In the genomic region with DNA sequence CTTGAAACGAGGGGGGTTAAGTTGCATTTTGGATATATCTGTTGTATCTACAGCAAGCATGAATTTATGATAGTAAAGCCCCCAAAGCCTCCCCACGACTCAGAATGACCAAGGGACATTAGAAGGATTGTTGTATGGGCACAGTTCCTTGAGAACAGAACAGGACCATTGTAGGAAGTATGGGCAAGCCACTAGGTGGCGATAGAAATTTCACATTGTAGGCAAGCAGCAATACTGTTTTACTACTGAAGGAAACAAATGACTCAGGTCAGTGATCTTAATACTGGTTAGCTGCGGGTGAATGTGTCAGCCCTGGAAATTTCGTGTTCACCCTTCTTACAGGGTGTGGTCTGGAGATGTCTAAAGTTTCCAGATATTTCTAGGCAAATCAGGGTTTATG, we compare ENCODE assay signal across 10 mouse cellular contexts. TPM values are rescaled to one million over a fixed set of nuclear protein-coding genes. Genes with fewer than 3 reads are reported as not detected.
DNase-seq lines count a peak whose midpoint lies in the region; ATAC-seq and TF ChIP-seq lines count a peak whose summit lies in the region.
"Had no signal": no experiment of that assay in that cellular context is flagged by ENCODE, and none has a peak within 500 bp of the region (broad histone marks: within the 10 kb centered on the region; RNA-seq: fewer than 3 reads in every experiment).

No protein-coding gene starts in this region.

- H3K9ac ChIP-seq in liver, embryonic 14.5 days (replicated peaks): no peak overlapping the region
- no peak overlapping the region for H3K9ac ChIP-seq in liver, embryonic 11.5 days (ENCODE audit: low read depth, low read length)
- no peak overlapping the region for H3K9ac ChIP-seq in kidney, embryonic 15.5 days
- H3K9ac ChIP-seq in midbrain, embryonic 15.5 days: no peak overlapping the region
- H3K9ac ChIP-seq: liver, embryonic 13.5 days had no signal

- H3K27ac ChIP-seq in liver, embryonic 14.5 days: no peak overlapping the region
- no peak overlapping the region for H3K27ac ChIP-seq in liver, embryonic 11.5 days (ENCODE audit: low read depth, low read length)
- H3K27ac ChIP-seq in cortical plate, adult 2 months (ENCODE audit: insufficient read depth, low read length): no peak overlapping the region
- H3K27ac ChIP-seq in kidney, embryonic 15.5 days: no peak overlapping the region
- no peak overlapping the region for H3K27ac ChIP-seq in midbrain, embryonic 15.5 days
- H3K27ac ChIP-seq: liver, embryonic 13.5 days had no signal

- WGBS in liver, embryonic 14.5 days (ENCODE audit: insufficient replicate concordance): 21% methylated on average over 5 of the region's 5 CpGs
- 31% methylated on average over 5 of the region's 5 CpGs for WGBS in liver, embryonic 11.5 days
- 34% methylated on average over 5 of the region's 5 CpGs for WGBS in kidney, embryonic 15.5 days
- 43% methylated on average over 5 of the region's 5 CpGs for WGBS in midbrain, embryonic 15.5 days

- H3K27me3 ChIP-seq in liver, embryonic 14.5 days (ENCODE audit: control insufficient read depth, insufficient read depth, low read length): no peaks in the 10 kb centered on the region
- no peaks in the 10 kb centered on the region for H3K27me3 ChIP-seq in liver, embryonic 11.5 days (replicated peaks; ENCODE audit: control insufficient read depth, insufficient read depth, low read length)
- no peaks in the 10 kb centered on the region for H3K27me3 ChIP-seq in kidney, embryonic 15.5 days
- no peaks in the 10 kb centered on the region for H3K27me3 ChIP-seq in midbrain, embryonic 15.5 days (replicated peaks)
- H3K27me3 ChIP-seq: liver, embryonic 13.5 days had no signal

- no peak overlapping the region for H3K4me3 ChIP-seq in liver, embryonic 14.5 days (ENCODE audit: insufficient read depth in 1 of 2, low read depth in 2 of 2, low read length in 2 of 2)
- no peak overlapping the region for H3K4me3 ChIP-seq in liver, embryonic 11.5 days (ENCODE audit: low read depth, low read length)
- no peak overlapping the region for H3K4me3 ChIP-seq in cortical plate, adult 2 months (ENCODE audit: insufficient read depth, low read length)
- no peak overlapping the region for H3K4me3 ChIP-seq in kidney, embryonic 15.5 days (replicated peaks)
- H3K4me3 ChIP-seq in midbrain, embryonic 15.5 days: no peak overlapping the region
- H3K4me3 ChIP-seq: liver, embryonic 13.5 days had no signal

- no peaks in the 10 kb centered on the region for H3K36me3 ChIP-seq in liver, embryonic 14.5 days (replicated peaks; ENCODE audit: control insufficient read depth, insufficient read depth, low read depth)
- H3K36me3 ChIP-seq in liver, embryonic 11.5 days (ENCODE audit: control insufficient read depth, insufficient read depth, low read length): no peaks in the 10 kb centered on the region
- H3K36me3 ChIP-seq in kidney, embryonic 15.5 days: no peaks in the 10 kb centered on the region
- no peaks in the 10 kb centered on the region for H3K36me3 ChIP-seq in midbrain, embryonic 15.5 days (replicated peaks)
- H3K36me3 ChIP-seq: liver, embryonic 13.5 days had no signal

- TF ChIP-seq POLR2A in cortical plate, adult 2 months (IDR thresholded peaks at IDR 0.05; ENCODE audit: extremely low read depth, insufficient read depth, low read length): no peak

- no peaks in the 10 kb centered on the region for H3K4me1 ChIP-seq in liver, embryonic 14.5 days (replicated peaks; ENCODE audit: control insufficient read depth in 2 of 2, insufficient read depth in 2 of 2, low read length in 1 of 2)
- H3K4me1 ChIP-seq in liver, embryonic 11.5 days (replicated peaks; ENCODE audit: control insufficient read depth, insufficient read depth, low read length): no peaks in the 10 kb centered on the region
- H3K4me1 ChIP-seq in cortical plate, adult 2 months (ENCODE audit: control insufficient read depth, insufficient read depth, low read length): no peaks in the 10 kb centered on the region
- H3K4me1 ChIP-seq in kidney, embryonic 15.5 days: no peaks in the 10 kb centered on the region
- no peaks in the 10 kb centered on the region for H3K4me1 ChIP-seq in midbrain, embryonic 15.5 days
- H3K4me1 ChIP-seq: liver, embryonic 13.5 days had no signal

- peak; percentile 45; the same call in 1 of the 2 replicates for ATAC-seq in cerebellum, adult (ENCODE audit: insufficient number of reproducible peaks, low FRiP score, low TSS enrichment)
- ATAC-seq in liver, embryonic 14.5 days (ENCODE audit: insufficient read depth): no peak
- no peak for ATAC-seq in liver, embryonic 11.5 days (replicated peaks; ENCODE audit: low FRiP score)
- 0 out of 2 replicates have a peak, but pooled peaks have one; percentile 49 for ATAC-seq in kidney, embryonic 15.5 days (replicated peaks; ENCODE audit: low FRiP score)
- ATAC-seq in midbrain, embryonic 15.5 days (replicated peaks): 0 out of 2 replicates have a peak, but pooled peaks have one; percentile 50

- H3K9me3 ChIP-seq in liver, embryonic 14.5 days (ENCODE audit: control insufficient read depth, low read length): no peaks in the 10 kb centered on the region
- no peaks in the 10 kb centered on the region for H3K9me3 ChIP-seq in liver, embryonic 11.5 days (ENCODE audit: control insufficient read depth, low read length)
- H3K9me3 ChIP-seq in kidney, embryonic 15.5 days (replicated peaks): 0 out of 2 replicates have a peak, but pooled peaks cover 2% of the 10 kb centered on the region
- H3K9me3 ChIP-seq in midbrain, embryonic 15.5 days: no peaks in the 10 kb centered on the region
- H3K9me3 ChIP-seq: liver, embryonic 13.5 days had no signal

- peak; percentile 45 for TF ChIP-seq CTCF in liver, embryonic 14.5 days (IDR thresholded peaks at IDR 0.05; ENCODE audit: low read depth)
- peak; percentile 32; the same call in 1 of the 2 replicates for TF ChIP-seq CTCF in cortical plate, adult 2 months (IDR thresholded peaks at IDR 0.05; ENCODE audit: extremely low read depth, insufficient read depth, low read length)

- no peak for DNase-seq in cerebellum, adult 11-12 months
- no peak for DNase-seq in liver, embryonic 14.5 days (ENCODE audit: low read depth in 3 of 3, low spot score in 3 of 3)
- DNase-seq in liver, embryonic 11.5 days (ENCODE audit: low spot score): no peak
- DNase-seq in urinary bladder, adult 2 months (ENCODE audit: low spot score): no peak
- DNase-seq: liver, embryonic 13.5 days had no signal

- TF ChIP-seq EP300 in liver, embryonic 14.5 days (IDR thresholded peaks at IDR 0.05; ENCODE audit: low read depth): no peak

- H3K4me2 ChIP-seq in liver, embryonic 14.5 days (ENCODE audit: low read depth): no peak overlapping the region
- H3K4me2 ChIP-seq in liver, embryonic 11.5 days: no peak overlapping the region
- no peak overlapping the region for H3K4me2 ChIP-seq in kidney, embryonic 15.5 days
- H3K4me2 ChIP-seq in midbrain, embryonic 15.5 days: no peak overlapping the region
- H3K4me2 ChIP-seq: liver, embryonic 13.5 days had no signal

RNA-seq across cellular contexts. Expression of gene Akr1c18, which starts 21.4 kb away (rescaled TPM):
- polyA plus RNA-seq in liver, embryonic 14.5 days (2012; rRNA removed): 0.12 and 0.18 TPM in 2 replicates
- polyA plus RNA-seq in liver, embryonic 14.5 days (2014; fragmentation: Nextera tagmentation; extraction: Ambion mirVana): 0.90 and 1.2 TPM in 2 replicates
- polyA plus RNA-seq in liver, embryonic 11.5 days (2014; fragmentation: Nextera tagmentation; extraction: Ambion mirVana): 0.39 and 0.47 TPM in 2 replicates
- 1.8 and 2.0 TPM in 2 replicates for polyA plus RNA-seq in cortical plate, adult 2 months (2012; rRNA removed)
- polyA plus RNA-seq in kidney, embryonic 15.5 days (2015; fragmentation: Nextera tagmentation; extraction: Ambion mirVana): 1.7 and 2.9 TPM in 2 replicates
- not detected in 2 replicates for polyA plus RNA-seq in midbrain, embryonic 15.5 days (2015; fragmentation: Nextera tagmentation; extraction: Ambion mirVana)
- 0.06 and 0.25 TPM in 2 replicates for polyA plus RNA-seq in urinary bladder, adult 2 months (2012; rRNA removed)
- polyA plus RNA-seq: testis, adult 2 months had no signal

Comparison
In these comparisons a context has a peak if more than half of its experiments do, and no peak if none do; other contexts are left out.
1. ATAC-seq: peak in cerebellum, adult (single experiment), kidney, embryonic 15.5 days (single experiment) and midbrain, embryonic 15.5 days (single experiment); none in liver, embryonic 14.5 days (single experiment) and liver, embryonic 11.5 days (single experiment).